Mouse (Mus musculus) adipocyte (in vitro differentiated cells): Measurements from ENCODE around the gene Pdf.

Experiments
- DNase-seq: peaks from one replicate; pipeline ENCODE4 v3.0.0-alpha.2; 2016; ENCODE audit warnings: low spot score

Gene Pdf

GRCm38 (mm10) chr8:107048061-107048941 is at the start of gene Pdf:
Gene Pdf (minus strand): TSS chr8:107048614.
- DNase-seq = peak; percentile 78

- peak; percentile 89 for DNase-seq
These were observed 48.1 kb upstream of the Pdf start, which contains the start of gene Terf2 for GRCm38 (mm10) chr8:107096366-107097036. Gene Terf2 (minus strand): TSS chr8:107096547.

DNA sequence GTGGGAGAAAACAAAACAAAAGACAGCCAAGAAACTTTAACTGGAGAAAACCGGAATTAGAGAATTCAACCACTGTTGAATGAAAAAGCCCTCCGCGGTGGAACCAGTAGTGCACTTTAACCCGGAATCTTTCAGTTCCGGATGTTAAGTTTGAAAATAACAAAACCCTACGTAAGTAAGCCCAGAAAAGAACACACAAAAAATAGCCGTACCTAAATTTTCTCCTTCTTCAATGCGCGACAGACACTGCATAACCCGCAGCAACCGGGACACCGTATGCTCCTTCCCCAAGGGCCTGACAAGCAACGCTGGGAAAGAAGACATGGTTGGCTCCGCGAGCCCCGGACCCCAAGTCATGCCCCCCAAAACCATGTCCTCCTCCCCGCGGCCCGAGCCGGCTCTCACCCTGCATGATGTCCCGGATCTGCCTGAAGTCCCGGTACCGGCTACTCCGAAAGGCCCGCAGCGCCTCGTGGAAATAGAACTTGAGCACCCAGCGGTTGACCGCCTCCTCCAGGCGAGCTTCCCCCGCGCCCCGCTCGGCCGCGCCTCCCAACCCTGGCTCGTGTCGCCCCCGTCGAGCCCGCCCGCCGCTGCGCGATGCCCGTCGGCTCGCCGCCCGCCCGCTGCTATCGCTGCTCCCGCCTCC is 47.4 kb upstream of the Pdf start:
- DNase-seq = peak; percentile 61

- DNase-seq = no peak
These were observed 42.1 kb upstream of the Pdf start for GRCm38 (mm10) chr8:107090531-107090930.

DNA sequence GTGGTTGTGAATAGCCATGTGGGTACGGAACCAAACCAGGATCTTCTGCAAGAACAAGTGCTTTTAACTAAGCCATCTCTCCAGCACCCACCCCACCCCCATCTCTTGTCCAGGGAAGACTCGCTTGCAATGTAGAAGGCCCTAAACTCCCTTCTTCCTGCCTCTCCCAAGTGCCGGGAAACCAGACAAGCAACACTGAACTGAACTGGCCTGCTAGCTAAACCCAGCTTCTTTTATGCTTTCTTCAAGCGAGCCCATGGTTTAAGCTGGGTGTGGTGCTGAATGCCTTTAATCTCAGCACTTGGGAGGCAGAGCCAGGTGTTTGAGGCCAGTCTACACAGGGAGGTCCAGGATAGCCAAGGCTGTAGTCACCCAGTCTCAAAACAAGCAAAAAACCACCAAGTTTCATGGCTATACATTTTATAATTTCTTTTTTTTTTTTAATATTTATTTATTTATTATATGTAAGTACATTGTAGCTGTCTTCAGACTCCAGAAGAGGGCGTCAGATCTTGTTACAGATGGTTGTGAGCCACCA is 40.2 kb upstream of the Pdf start:
- no peak for DNase-seq

DNA sequence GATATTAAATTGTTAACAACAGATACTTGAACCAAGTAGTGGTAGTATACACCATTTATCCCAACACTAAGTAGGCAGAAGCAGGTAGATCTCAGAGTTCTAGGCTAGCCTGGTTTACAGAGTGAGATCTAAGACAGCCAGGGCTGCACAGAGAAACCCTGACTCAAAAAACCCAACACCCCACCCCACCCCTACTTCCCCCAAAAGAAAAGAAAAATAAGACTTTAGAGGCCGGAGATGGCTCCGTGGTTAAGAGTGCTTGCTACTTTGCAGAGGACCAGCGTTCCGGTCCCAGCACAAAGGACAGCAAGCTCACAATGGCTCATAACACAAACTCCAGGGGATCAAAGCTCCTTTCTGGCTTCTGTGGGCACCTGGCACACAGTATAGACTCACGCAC is 37.6 kb upstream of the Pdf start:
- DNase-seq = no peak

- DNase-seq = peak; percentile 21
These were observed 36.9 kb upstream of the Pdf start for GRCm38 (mm10) chr8:107085358-107085757.

DNA sequence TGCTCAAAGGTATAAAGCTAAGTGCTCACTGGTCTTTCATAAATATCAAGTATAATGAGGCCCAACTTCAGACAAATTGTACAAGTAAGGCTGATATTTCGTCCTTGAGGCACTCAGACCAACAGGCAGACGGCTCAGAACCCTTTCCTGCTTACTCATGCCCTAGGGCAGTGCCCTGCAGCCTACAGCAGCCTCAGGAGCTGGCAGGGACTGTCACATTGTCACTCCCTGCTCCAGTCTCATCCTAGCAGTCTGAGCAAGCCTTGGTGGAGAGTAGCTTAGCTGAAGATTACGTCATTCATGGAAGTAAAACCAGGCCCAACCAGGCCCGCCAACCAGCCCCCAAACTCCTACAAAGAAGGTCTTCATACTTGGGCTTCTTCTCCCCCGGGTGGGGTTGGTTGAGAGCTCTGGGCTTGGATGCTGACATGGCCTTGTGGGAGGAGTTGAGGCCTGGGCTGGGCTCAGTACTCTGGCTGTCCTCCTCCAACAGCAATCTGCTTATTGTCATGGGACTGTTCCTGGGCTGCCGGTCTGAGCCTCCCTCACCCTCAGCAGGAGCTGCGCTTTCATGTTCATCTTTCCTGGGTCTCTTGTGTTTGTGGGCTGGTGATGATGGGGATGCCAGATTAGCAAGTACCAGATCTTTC is 27.9 kb upstream of the Pdf start:
- DNase-seq = no peak

DNA sequence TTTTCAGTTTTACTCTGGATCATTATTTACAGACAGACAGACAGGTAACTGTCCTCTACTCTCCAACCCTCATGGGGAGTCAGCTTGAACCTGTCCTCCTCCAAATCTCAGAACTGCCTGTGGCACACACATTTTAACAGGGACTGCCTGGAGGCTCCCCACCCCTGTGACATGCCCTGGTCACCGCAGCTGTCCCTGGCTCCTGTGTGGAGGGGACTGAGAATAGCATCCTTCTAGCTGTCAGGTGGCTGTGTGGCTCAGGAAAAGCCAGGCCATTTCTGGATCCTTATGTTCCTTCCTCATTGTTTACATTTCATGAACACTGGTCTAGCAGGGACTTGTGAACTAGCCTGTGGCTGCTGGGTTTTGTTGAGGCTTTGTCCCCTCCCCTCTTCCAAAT is 25.7 kb upstream of the Pdf start:
- DNase-seq = no peak

- DNase-seq = no peak
These were observed 25.3 kb upstream of the Pdf start for GRCm38 (mm10) chr8:107073706-107074105.

- no peak for DNase-seq
These were observed 17.4 kb upstream of the Pdf start, which contains the start of gene Tmed6 for GRCm38 (mm10) chr8:107065511-107066496. Gene Tmed6 (minus strand): TSS chr8:107065644.

GRCm38 (mm10) chr8:107062613-107063012 is 14.2 kb upstream of the Pdf start:
- no peak for DNase-seq

DNA sequence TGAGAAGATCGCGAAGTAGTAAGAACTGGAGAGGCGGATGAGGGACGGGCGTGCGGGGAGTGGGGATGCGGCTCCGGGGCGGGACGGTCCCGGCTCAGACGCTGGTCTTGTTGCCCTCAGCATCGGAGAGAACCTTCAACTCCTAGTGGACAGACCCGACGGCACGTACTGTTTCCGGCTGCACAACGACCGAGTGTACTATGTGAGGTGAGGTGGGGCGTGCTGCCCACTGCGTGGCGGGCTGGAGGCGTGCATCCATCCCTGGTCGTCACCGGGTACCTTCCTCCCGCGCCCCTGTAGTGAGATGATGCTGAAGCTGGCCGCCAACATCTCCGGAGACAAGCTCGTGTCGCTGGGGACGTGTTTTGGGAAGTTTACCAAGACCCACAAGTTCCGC is 8.6 kb upstream of the Pdf start:
- no peak for DNase-seq

DNA sequence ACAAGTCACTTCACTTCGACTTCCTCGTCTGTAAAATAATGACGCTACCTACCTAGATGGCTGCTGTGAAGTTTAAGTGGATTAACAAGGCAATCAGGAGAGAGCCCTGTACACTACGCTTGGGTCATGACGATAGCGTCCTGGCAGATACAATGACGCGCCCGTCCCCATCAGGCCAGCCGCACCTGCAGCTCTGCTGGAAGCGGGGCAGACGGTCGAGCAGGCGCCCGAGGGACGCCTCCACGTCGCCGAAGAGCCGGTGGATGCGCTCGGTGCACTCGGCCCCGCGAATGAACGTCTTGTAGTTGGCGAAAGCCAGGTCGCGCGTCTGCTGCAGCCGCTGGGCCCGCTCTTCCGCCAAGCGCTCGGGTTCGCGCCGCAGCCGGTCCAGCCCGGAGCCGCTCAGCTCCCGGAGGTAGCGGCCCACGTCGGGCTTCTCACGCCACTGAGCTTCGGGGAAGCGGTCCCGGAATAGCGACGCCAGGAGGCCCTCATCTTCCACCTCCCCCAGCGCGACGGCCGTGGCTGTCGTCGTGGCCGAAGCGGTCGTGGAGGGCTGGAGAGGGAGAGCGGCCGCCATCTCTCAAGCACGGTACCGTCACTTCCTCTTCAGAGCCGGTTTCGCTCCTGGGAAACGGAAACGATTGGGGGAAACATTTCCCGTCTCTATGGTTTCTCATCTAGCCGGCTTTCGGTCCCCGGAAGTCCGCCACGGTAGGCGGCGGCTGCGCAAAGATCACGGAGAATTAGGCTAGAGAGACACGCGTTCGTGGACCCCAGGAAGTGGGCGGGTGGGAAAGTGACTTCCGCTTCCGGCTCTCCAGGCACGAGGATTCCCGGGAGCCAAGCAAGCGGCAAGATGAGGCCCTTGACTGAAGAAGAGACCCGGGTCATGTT is 7.9 kb upstream of the Pdf start, which contains the start of the genes Cog8 and Nip7:
Cog8 (minus strand) TSS at position 614 of the 897 bp plus-strand sequence.
Nip7 (plus strand) TSS at position 802 of the 897 bp plus-strand sequence.
- DNase-seq = peak; percentile 98

DNA sequence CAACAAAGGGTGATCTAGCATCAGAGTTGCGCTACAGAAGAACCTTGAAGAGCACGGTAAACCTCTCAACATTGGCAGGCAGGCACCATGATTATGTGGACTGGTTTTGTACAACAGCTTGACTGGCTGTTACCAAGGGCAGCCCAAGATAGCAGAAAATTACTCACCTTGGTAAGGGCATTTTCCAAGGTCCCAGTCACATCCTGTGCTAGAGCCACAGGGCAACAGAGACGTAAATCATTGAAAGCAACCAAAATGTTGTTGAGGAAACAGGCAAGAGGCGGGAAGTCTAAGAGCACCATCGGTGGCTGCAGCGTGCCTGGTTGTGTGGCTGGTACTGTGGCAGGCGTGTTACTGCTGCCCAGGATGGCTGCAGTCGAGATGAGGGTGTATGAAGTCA is 3.6 kb upstream of the Pdf start:
- no peak for DNase-seq

DNA sequence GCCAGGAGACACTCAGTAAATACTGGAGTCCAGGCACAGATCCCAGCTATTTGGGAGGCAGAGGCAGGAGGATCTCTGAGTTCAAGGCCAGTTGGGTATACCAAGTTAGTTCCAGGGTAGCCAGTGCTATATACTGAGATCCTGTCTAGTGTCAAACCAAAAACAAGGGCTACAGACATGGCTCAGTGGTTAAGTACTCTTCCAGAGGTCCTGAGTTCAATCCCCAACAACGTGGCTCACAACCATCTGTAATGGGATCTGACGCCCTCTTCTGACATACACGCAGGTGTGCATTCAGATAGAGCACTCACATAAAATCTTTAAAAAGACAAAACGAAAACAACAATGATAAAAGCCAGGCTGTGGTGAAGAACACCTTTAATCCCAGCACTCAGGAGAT is 1.1 kb upstream of the Pdf start:
- DNase-seq = no peak

- DNase-seq = no peak
These were observed 1.4 kb downstream of the Pdf start for GRCm38 (mm10) chr8:107046976-107047375.

- no peak for DNase-seq
These were observed 2.9 kb downstream of the Pdf start for GRCm38 (mm10) chr8:107045478-107045877.

- no peak for DNase-seq
These were observed 7.8 kb downstream of the Pdf start for GRCm38 (mm10) chr8:107040632-107041031.
